In genomic region chr13:115316681-115317080, GRCm38 (mm10) we compare ENCODE assay signal across 15 mouse cellular contexts.
"Had no signal": no experiment of that assay in that cellular context is flagged by ENCODE, and none has a peak within 500 bp of the region (broad histone marks: within the 10 kb centered on the region; RNA-seq: fewer than 3 reads in every experiment).

No protein-coding gene starts in this region.

- DNase-seq: retina, postnatal 1 day; right cerebral cortex, adult 18-20 months; right cerebral cortex, postnatal 14 days; right cerebral cortex, postnatal 25 days; right cerebral cortex, postnatal 4 days; spleen, adult 18-20 months; thymus, adult 18-20 months; thymus, adult 2 months; thymus, postnatal 14 days; thymus, postnatal 25 days; thymus, postnatal 36 days; thymus, postnatal 4 days had no signal

- H3K27me3 ChIP-seq: neural tube, embryonic 15.5 days; stomach, embryonic 15.5 days had no signal

- H3K27ac ChIP-seq: neural tube, embryonic 15.5 days; stomach, embryonic 15.5 days; stomach, postnatal 0 days had no signal

- H3K4me2 ChIP-seq: neural tube, embryonic 15.5 days; stomach, embryonic 15.5 days had no signal

- H3K4me1 ChIP-seq: neural tube, embryonic 15.5 days; stomach, embryonic 15.5 days had no signal

- H3K4me3 ChIP-seq: neural tube, embryonic 15.5 days; stomach, embryonic 15.5 days had no signal

- H3K9ac ChIP-seq: neural tube, embryonic 15.5 days; stomach, embryonic 15.5 days had no signal

- H3K9me3 ChIP-seq: neural tube, embryonic 15.5 days; stomach, embryonic 15.5 days had no signal

- H3K36me3 ChIP-seq: neural tube, embryonic 15.5 days; stomach, embryonic 15.5 days had no signal
